Comparison of ENCODE assay signal across 9 mouse cellular contexts in the genomic region with DNA sequence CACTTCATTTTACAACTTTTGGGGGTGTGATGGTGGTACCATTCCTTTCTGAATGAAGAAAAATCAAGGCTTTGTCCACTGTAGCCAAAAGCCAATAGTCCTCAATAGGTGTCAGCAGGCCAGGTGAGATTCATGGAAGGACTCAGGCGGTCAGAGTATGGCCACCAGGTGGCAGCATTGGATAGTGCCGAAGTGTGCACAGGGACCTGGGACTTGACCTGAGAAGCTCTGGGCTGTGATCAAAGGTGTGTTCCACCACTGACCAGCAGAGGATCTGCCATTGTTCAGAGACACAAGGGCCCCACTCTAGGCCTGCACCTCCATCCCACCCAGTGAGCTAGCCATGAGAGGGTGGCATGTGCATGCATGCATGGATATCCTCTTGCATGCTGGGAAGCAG. TPM values are rescaled to one million over a fixed set of nuclear protein-coding genes. Genes with fewer than 3 reads are reported as not detected.
A peak's percentile ranks its signal among the peaks of the same experiment; 100 is the strongest.
DNase-seq lines count a peak whose midpoint lies in the region; ATAC-seq lines count a peak whose summit lies in the region.
"Had no signal": no experiment of that assay in that cellular context is flagged by ENCODE, and none has a peak within 500 bp of the region (broad histone marks: within the 10 kb centered on the region; RNA-seq: fewer than 3 reads in every experiment).

No protein-coding gene starts in this region.

- H3K9ac ChIP-seq in midbrain, embryonic 11.5 days (ENCODE audit: low read length): no peak overlapping the region
- H3K9ac ChIP-seq in midbrain, embryonic 16.5 days (ENCODE audit: low read depth, low read length): no peak overlapping the region

- no peak for ATAC-seq in midbrain, embryonic 11.5 days (ENCODE audit: low FRiP score)
- no peak for ATAC-seq in midbrain, embryonic 16.5 days

- no peaks in the 10 kb centered on the region for H3K4me1 ChIP-seq in midbrain, embryonic 11.5 days (ENCODE audit: control insufficient read depth, insufficient read depth, low read length)
- no peaks in the 10 kb centered on the region for H3K4me1 ChIP-seq in midbrain, embryonic 16.5 days (ENCODE audit: control insufficient read depth, insufficient read depth, low read length)

- no peaks in the 10 kb centered on the region for H3K27me3 ChIP-seq in midbrain, embryonic 11.5 days (ENCODE audit: control insufficient read depth, insufficient read depth, low read length)
- no peaks in the 10 kb centered on the region for H3K27me3 ChIP-seq in midbrain, embryonic 16.5 days (ENCODE audit: control insufficient read depth, insufficient read depth, low read depth, low read length)

- no peak overlapping the region for H3K4me2 ChIP-seq in midbrain, embryonic 11.5 days
- no peak overlapping the region for H3K4me2 ChIP-seq in midbrain, embryonic 16.5 days (ENCODE audit: low read length)

- no peaks in the 10 kb centered on the region for H3K9me3 ChIP-seq in midbrain, embryonic 11.5 days (ENCODE audit: control insufficient read depth, low read length)
- no peaks in the 10 kb centered on the region for H3K9me3 ChIP-seq in midbrain, embryonic 16.5 days (replicated peaks; ENCODE audit: control insufficient read depth, low read length, poor library complexity, severe bottlenecking)

- 13% methylated on average over 2 of the region's 2 CpGs for WGBS in midbrain, embryonic 11.5 days
- WGBS in midbrain, embryonic 16.5 days: 11% methylated on average over 2 of the region's 2 CpGs

- peak; percentile 90 for DNase-seq in midbrain, embryonic 11.5 days (ENCODE audit: low spot score, missing footprints)
- DNase-seq in cerebellum, adult 8-10 months: peak; percentile 50
- peak; percentile 7 for DNase-seq in gastrocnemius, postnatal 25 days
- DNase-seq in kidney, postnatal 4 days: peak; percentile 83 to 87
- DNase-seq in lung, adult 18-20 months: peak; percentile 42 to 63
- DNase-seq in right cerebral cortex, postnatal 10 days (ENCODE audit: low spot score in 2 of 2): peak; percentile 40 to 63
- DNase-seq in urinary bladder, adult 18-20 months (ENCODE audit: low spot score in 2 of 2): peak; percentile 16 to 67

- H3K4me3 ChIP-seq in midbrain, embryonic 11.5 days (ENCODE audit: low read depth, low read length): no peak overlapping the region
- H3K4me3 ChIP-seq in midbrain, embryonic 16.5 days (ENCODE audit: low read depth, low read length): no peak overlapping the region
- H3K4me3 ChIP-seq: erythroblast, embryonic 14.5 days had no signal

- H3K36me3 ChIP-seq in midbrain, embryonic 11.5 days (ENCODE audit: control insufficient read depth, insufficient read depth, low read length): no peaks in the 10 kb centered on the region
- no peaks in the 10 kb centered on the region for H3K36me3 ChIP-seq in midbrain, embryonic 16.5 days (ENCODE audit: control insufficient read depth, insufficient read depth, low read length)

- no peak overlapping the region for H3K27ac ChIP-seq in midbrain, embryonic 11.5 days (ENCODE audit: low read depth, low read length)
- H3K27ac ChIP-seq in midbrain, embryonic 16.5 days (ENCODE audit: low read length): no peak overlapping the region

RNA-seq across cellular contexts. Expression of gene Tmem92, which starts 2.7 kb away (rescaled TPM):
- polyA plus RNA-seq in midbrain, embryonic 11.5 days (2014; fragmentation: Nextera tagmentation; extraction: Ambion mirVana): not detected in 2 replicates
- not detected in 2 replicates for polyA plus RNA-seq in midbrain, embryonic 16.5 days (2015; fragmentation: Nextera tagmentation; extraction: Ambion mirVana)
- total RNA-seq in gastrocnemius, postnatal 25 days (2021): not detected
- polyA plus RNA-seq: erythroblast, embryonic 14.5 days had no signal

RNA-seq across cellular contexts. Expression of gene Cdc34b, which starts 43.7 kb away (rescaled TPM):
- polyA plus RNA-seq in midbrain, embryonic 11.5 days (2014; fragmentation: Nextera tagmentation; extraction: Ambion mirVana): 0.22 TPM in 1 of 2 replicates, not detected in the other
- polyA plus RNA-seq in midbrain, embryonic 16.5 days (2015; fragmentation: Nextera tagmentation; extraction: Ambion mirVana): 0.15 TPM in 1 of 2 replicates, not detected in the other
- 1 to 10 TPM in 1 of 2 experiments, under 1 TPM in 1; 0.67 to 1.1 TPM for total RNA-seq in gastrocnemius, postnatal 25 days (2021)

Comparison
In these comparisons a context has a peak if more than half of its experiments do, and no peak if none do; other contexts are left out.
1. DNase-seq: peak in every context shown above with its lines; median percentile 90 in midbrain, embryonic 11.5 days; 85 in kidney, postnatal 4 days; 52 in lung, adult 18-20 months; 52 in right cerebral cortex, postnatal 10 days; 50 in cerebellum, adult 8-10 months; 42 in urinary bladder, adult 18-20 months; 7 in gastrocnemius, postnatal 25 days.